In the genomic region with DNA sequence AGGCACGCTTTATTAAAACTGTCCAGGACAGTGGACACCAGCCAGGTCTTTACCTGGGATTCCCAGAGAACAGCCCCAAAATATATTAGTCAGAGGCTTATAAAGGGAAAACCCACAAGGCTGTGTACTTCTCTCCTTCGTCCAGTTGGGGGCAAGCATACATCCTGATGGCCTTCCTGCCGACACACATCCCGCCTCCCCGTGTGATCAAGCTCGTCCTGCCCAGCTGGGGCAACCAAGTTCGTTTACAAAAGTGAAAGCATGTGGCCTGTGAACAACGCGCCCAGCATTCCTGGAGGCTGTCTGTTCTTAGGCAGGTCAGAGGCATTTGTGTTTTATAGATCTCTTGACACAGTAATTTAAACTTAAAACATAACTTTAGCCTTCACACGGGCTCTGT, we compare ENCODE assay signal across 8 mouse cellular contexts. TPM values are rescaled to one million over a fixed set of nuclear protein-coding genes. Genes with fewer than 3 reads are reported as not detected.
DNase-seq lines count a peak whose midpoint lies in the region; ATAC-seq lines count a peak whose summit lies in the region.

No protein-coding gene starts in this region.

- H3K36me3 ChIP-seq in liver, embryonic 11.5 days (ENCODE audit: control insufficient read depth, insufficient read depth, low read length): no peaks in the 10 kb centered on the region

- peak; percentile 28; the same call in 1 of the 2 replicates for ATAC-seq in frontal cortex, adult (ENCODE audit: low TSS enrichment)
- peak; percentile 64 for ATAC-seq in liver, embryonic 11.5 days (replicated peaks; ENCODE audit: low FRiP score)

- H3K9me3 ChIP-seq in liver, embryonic 11.5 days (ENCODE audit: control insufficient read depth, low read length): no peaks in the 10 kb centered on the region

- intact Hi-C loops in heart, postnatal 36 days (cut with DNase I): no loop called here

- peak overlapping the region; percentile 81 for H3K27ac ChIP-seq in liver, embryonic 11.5 days (ENCODE audit: low read depth, low read length)

- peaks cover 13% of the 10 kb centered on the region for H3K4me1 ChIP-seq in liver, embryonic 11.5 days (replicated peaks; ENCODE audit: control insufficient read depth, insufficient read depth, low read length)

- no peaks in the 10 kb centered on the region for H3K27me3 ChIP-seq in liver, embryonic 11.5 days (replicated peaks; ENCODE audit: control insufficient read depth, insufficient read depth, low read length)

- no peak for DNase-seq in frontal cortex, adult 2 months (ENCODE audit: extremely low spot score in 1 of 2, low spot score in 1 of 2)
- DNase-seq in Muller cell, postnatal 12 days (ENCODE audit: inconsistent ontology term): peak; percentile 80
- peak; percentile 49 for DNase-seq in embryo, embryonic 9.5 days (ENCODE audit: extremely low spot score)
- peak; percentile 14 to 27 for DNase-seq in heart, postnatal 36 days
- peak; percentile 43 for DNase-seq in liver, embryonic 11.5 days (ENCODE audit: low spot score)
- peak; percentile 71 for DNase-seq in retina, postnatal 1 day
- DNase-seq in right cerebral cortex, adult 2 months (ENCODE audit: low spot score in 2 of 2): no peak

- peak overlapping the region; percentile 53 for H3K4me2 ChIP-seq in liver, embryonic 11.5 days

- 16% methylated on average over 10 of the region's 10 CpGs for WGBS in liver, embryonic 11.5 days

- peak overlapping the region; percentile 35 for H3K9ac ChIP-seq in liver, embryonic 11.5 days (ENCODE audit: low read depth, low read length)

- H3K4me3 ChIP-seq in liver, embryonic 11.5 days (ENCODE audit: low read depth, low read length): no peak overlapping the region

RNA-seq across cellular contexts. Expression of gene Rps3a1, which starts 32.4 kb away (rescaled TPM):
- 622 and 680 TPM in 2 replicates for polyA plus RNA-seq in frontal cortex, adult 2 months (2012; rRNA removed)
- 100 to 1,000 TPM; 469 to 491 TPM for total RNA-seq in heart, postnatal 36 days (2021)
- polyA plus RNA-seq in liver, embryonic 11.5 days (2014; fragmentation: Nextera tagmentation; extraction: Ambion mirVana): 1,618 and 1,639 TPM in 2 replicates

Comparison
In these comparisons a context has a peak if more than half of its experiments do, and no peak if none do; other contexts are left out.
1. DNase-seq: peak in Muller cell, postnatal 12 days (single experiment), embryo, embryonic 9.5 days (single experiment), heart, postnatal 36 days (2 of 2), liver, embryonic 11.5 days (single experiment) and retina, postnatal 1 day (single experiment); none in frontal cortex, adult 2 months (0 of 2) and right cerebral cortex, adult 2 months (0 of 2).